Mouse (Mus musculus): Measurements from ENCODE around the gene Gsdma. TPM values are rescaled to one million over a fixed set of nuclear protein-coding genes. Genes with fewer than 3 reads are reported as not detected.
"Not testable (repeated sequence)": the region's sequence is repeated elsewhere in the genome, so short reads cannot be mapped to it uniquely, and the experiment has no call there.

Gsdma gene
- total RNA-seq, 4 experiments from 2014 or later, result 0.22 TPM; not detected in 3

DNA sequence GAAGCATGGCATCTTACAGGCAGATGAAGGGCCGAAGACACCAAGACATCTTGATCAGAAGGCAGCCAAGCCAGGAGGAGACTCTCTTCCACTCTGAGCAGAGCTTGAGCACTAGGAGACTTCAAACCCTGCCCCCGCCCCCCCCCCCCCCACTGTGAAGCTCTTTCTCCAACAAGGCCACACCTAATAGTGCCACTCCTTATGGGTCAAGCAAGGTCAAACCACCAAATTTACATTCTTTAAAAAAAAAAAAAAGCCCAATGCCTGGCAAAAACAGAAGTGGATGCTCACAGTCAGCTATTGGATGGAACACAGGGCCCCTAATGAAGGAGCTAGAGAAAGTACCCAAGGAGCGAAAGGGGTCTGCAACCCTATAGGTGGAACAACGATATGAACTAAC is 16.4 kb downstream of the Gsdma start:
- not testable (repeated sequence) for DNase-seq (ENCODE audit: low spot score in 2 of 2)

DNA sequence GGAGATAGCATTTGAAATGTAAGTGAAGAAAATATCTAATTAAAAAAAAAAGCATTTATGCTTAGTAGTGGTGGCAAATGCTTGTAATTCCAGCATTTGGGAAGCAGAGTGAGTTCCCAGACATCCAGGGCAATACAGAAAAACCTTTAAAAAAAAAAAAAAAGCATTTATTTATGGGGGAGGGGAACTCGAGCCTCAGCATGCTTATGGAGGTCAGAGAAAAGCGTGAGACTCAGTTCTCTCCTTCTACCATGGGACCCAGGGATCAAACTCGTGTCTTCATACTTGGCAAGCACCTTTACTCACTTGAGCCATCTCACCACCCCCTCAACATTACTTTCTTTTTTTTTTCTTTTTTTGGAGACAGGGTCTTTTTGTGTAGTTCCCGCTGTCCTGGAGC is 17.0 kb downstream of the Gsdma start:
- DNase-seq (ENCODE audit: low spot score in 2 of 2), result no peak

DNA sequence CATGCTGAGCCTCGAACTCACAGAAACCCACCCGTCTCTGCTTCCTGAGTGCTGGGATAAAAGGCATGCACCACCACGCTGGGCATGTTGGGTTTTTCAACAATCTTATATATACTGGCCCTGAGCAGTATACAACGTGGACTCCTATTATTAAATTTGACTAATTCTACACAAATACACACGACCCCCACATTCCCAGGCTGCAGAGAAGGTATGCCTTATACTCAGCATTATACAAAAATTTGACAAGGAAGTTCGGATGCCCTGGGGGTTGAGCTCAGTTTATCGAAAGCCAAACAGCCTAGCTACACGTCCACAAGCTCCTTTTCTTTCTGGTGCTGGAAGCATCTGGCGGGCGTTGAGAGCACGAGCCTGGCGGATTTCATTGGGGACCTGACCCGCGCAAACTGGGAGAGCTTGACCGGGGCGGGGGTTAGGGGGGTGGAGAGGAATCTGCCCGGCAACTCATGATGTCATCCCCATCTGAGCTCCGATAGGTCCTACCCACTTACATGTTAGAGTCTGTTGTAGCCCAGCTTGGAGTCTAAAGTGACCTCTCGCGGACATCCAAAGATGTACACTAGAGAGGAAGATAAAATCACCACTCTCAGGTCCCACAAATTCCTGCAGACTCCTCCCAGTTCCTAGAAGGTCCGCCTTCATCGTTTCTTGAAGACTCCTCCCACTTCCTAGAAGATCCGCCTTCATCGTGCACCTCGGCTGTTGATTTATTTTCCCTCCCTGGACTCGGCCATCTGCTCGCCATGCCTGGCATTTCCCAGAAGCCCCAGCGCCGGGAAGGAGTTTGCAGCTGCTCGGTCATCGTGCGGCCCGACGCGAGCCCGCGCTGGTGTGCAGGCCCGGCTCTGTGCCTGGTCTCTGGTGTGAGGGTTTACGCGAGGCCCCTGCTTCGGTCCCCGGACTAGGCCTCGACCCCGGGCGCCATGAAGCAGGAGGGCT is 17.9 kb downstream of the Gsdma start, which contains the start of gene Psmd3:
TSS of gene Psmd3 (plus strand) at position 769 of the 960 bp plus-strand sequence.
- peak; percentile 96 to 97 for DNase-seq (ENCODE audit: low spot score in 2 of 2)

DNA sequence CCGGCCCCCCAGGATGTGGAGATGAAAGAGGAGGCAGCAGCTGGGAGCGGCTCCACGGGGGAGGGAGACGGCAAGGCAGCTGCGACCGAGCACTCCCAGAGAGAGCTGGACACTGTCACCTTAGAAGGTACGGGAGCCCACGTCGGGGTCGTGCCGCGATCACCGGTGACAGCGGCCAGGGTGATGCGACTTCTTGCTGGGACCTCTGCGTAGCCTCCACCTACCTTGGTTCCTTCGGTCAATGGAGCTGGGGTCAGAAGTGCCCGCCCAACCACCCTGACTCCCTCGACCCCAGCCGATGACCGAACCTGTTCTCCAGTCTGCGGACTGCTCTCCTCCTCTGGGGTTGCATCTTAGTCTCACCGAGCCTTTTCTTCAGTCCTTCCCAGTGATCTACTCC is 18.7 kb downstream of the Gsdma start:
- no peak for DNase-seq (ENCODE audit: low spot score in 2 of 2)

DNA sequence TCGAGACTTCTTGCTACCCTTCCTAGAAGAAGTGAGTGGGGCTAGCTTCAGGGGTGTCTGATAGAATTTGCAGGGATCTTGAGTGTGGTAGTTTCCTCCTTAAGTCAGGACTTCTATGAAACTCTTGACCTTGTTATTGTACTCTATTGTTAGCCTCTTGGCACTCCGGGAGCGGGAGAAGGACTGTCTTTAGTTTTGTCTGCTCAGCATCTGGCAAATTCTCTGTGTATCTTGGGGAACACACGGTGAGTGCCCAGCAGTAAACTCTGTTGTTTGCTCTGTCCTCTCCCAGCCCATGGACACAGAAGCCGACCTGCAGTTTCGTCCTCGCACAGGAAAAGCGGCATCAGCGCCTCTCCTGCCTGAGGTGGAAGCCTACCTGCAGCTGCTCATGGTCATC is 21.5 kb downstream of the Gsdma start:
- DNase-seq (ENCODE audit: low spot score in 2 of 2), result no peak

DNA sequence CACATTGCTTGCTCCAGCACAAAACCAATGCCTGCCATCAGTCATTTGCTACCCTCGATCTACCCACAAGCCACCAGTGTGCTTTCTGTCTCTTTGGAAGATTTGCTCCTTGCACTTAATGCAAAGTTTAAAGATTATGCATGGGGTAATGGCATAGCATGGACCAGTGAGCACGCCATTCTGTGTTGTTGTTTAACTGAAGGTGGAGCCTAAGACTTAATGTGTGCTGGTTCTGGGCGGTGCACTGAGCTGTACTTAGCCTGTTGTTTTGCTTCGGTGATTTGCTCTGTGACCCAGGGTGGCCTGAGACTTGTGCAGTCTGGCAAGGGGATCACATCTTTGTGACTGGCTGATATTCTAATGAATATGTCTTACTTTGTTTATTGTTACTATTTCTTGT is 22.8 kb downstream of the Gsdma start:
- DNase-seq (ENCODE audit: low spot score in 2 of 2), result no peak

DNA sequence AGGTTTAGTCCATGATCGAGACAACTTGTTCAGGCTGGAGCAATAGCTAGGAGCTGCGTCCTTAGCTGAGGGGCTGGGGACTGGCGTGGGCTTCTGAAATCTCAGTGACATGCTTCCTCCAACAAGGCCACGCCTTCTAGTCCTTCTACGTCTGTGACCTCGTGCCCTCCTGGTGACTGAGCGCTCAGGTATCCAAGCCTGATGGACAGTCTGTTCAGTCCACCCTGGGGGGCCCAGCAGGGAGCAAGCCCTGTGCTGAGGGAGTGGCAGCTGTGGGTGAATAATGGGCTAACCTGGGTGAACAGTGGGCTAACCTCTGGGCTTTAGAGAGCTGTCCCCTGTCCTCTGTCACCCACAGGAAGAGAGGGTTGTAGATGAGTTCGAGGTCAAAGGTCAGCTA is 23.9 kb downstream of the Gsdma start:
- DNase-seq (ENCODE audit: low spot score in 2 of 2), result no peak

DNA sequence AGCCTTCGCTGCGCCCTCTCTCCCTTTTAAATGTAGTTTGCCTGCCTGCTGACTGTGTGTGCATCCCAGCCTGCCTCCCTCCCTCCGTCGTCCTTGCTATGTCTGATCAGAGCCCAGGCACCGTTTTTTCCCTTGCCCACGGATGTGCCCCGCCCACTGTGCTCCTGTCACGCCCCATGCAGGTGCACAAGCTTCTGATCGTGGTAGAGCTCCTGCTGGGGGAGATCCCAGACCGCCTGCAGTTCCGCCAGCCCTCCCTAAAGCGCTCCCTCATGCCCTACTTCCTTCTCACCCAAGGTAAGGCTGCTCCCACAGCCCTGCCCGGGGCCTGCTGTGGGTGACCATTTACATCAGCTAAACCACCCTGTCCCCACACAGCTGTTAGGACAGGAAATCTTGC is 29.1 kb downstream of the Gsdma start:
- DNase-seq (ENCODE audit: low spot score in 2 of 2), result no peak

DNA sequence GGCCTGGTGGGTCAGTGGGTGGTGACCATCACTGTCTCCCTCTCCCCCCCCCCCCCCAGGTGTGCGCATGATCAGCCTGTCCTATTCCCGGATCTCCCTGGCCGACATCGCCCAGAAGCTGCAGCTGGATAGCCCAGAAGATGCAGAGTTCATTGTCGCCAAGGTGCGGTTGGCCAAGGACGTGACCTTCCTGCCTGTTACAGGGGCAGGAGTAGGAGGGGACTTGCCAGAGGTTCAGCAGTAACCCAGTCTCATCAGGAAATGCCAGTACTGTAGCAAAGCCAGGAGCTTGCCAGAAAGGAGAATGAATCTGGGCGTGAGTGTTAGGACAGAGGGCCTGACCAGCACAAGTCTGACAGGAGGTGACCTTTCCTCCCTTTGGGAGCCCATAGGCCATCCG is 29.6 kb downstream of the Gsdma start:
- no peak for DNase-seq (ENCODE audit: low spot score in 2 of 2)

DNA sequence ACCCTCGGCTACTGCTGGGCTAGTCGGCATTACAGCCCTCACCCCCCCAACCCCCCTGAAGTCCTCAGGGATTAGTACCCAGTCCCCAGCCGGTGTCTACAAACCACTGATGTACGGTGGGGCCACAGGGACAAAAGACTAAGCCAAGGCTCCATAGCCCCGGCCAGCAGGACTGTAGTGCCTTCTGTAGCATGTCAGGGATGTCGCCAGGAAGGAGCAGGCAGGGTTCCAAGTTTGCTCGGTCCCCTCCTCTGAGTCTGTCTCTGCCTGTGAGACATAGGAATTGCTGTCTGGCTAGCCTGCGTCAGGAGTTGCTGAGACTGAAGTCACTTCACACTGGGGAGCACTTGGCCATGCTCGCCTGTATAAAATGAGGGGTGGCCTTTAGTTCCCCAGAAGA is 30.1 kb downstream of the Gsdma start:
- no peak for DNase-seq (ENCODE audit: low spot score in 2 of 2)

DNA sequence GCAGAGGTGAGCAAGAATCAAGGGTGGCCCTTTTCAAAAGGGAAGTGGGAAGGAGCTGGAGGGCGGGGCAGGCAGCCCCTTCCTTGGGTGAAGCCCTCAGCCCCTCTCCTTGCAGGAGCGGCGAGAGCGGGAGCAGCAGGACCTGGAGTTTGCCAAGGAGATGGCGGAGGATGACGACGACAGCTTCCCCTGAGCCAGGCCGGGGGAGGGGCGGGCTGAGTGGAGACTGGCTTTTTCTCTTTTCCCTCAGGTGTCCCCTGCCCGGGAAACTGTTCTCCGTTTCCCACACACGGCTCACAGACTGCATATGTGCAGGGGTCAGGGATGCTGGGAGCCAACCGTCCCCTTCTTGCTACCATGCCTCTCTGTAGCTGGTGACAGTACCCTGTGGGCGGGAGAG is 31.3 kb downstream of the Gsdma start:
- no peak for DNase-seq (ENCODE audit: low spot score in 2 of 2)

DNA sequence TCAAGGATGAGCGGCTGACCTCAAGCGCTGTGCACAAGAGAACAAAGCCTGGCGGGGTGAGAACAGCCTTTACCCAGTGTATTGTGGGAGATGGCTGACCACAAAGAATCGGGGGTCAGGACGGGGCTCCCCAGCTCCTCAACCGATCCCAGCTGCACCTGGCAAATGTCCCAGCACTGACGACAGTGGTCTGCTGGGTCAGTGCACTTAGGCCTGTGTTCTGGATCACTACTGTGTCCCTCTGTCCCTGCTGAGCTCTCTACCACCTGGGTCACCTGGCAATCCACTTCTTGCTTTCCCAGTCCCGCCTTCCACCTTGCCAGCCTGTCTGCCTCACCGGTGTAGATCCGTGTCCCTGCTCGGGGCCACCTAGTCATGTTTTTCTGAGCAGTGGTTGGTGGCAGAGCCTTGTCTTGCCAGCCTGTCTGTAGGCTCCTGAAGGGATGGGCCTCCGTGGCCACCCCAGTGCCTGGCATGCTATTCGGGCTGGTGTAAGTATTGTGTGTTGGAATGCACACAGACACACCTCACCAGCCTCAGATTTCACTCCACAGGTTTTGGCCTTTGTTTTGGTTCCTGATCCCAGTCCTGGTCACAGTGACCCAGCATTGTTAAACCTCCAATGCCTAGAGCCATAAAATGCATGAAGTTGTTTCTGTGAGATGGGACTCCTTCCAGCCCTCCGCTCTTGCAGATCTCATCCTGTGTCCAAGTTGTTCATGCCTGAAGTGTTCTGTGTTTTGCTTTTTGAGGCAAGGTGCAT is 32.5 kb downstream of the Gsdma start:
- no peak for DNase-seq (ENCODE audit: low spot score in 2 of 2)

DNA sequence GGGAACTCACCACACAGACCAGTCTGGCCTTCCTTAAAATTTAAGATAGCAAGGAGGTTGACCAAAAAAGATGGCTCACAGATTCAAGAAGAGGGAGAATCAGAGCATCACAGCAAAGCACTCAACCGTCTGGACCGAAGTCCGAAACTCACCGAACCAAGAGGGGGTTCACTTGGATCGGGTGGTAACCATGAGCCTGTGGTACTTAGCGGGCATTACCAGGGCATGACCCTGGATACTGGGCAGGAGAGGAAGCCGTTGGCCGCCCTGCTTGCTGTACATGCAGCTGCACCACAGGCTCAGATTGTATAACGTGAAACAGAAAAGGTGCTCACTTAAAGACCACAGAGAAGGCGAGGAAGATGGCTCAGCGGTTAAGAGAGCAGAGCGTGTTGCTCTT is 33.1 kb downstream of the Gsdma start:
- no peak for DNase-seq (ENCODE audit: low spot score in 2 of 2)

DNA sequence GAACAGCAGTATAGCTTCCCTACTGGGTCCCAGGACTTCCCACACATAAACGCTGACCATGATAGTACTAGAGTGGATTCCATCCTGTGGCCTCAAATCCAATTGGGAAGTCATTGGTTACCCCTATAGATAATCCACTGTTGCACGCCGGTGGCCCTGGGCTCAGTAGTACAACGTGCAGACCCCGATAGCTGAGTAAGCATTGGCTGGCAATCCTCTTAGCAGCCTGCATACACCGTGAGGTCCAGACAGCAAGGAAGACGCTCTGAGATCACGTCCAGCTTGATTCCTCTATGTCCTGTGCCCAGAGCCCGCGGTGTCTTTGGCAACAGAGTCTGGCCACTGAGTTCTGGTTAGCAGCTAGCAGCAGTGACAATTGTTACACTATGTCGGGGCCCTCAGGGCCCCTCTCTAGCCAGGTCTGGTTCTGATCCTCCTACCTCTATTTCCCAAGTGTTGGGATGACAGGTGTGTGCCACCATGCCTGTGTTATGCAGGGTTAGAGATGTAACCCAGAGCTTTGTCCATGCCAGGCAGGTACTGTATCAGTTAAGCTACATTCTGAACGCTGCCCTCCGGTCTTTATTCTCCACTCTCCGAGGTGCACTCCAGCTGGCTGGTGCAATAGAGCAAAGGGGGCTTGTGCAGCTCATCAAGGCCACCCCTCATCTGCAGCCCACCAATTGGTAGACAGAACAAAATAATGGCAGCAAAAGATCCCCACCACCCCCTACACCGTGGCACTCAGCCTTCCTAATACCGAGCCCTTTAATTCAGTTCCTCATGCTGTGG is 34.9 kb downstream of the Gsdma start:
- DNase-seq (ENCODE audit: low spot score in 2 of 2), result no peak

DNA sequence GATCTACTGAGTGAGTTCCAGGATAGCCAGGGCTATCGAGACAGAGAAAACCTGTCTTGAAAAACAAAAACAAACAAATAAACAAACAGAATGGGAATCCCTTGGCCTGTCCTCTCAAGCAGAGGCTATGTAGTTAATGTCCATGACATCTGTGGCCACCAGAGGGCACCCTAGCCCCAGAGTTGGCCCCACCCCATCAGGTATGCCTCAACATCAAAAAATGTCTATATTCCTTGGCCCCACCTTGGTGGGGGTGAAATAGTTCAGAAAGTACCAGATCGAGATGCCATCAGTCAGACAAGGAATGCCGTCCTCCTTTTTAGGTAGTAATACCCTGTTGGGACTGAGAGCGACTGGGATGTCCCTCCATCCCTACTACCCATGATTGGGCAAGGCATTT is 35.8 kb downstream of the Gsdma start:
- peak in 1 of 2 experiments; percentile 79 for DNase-seq (ENCODE audit: low spot score in 2 of 2)

DNA sequence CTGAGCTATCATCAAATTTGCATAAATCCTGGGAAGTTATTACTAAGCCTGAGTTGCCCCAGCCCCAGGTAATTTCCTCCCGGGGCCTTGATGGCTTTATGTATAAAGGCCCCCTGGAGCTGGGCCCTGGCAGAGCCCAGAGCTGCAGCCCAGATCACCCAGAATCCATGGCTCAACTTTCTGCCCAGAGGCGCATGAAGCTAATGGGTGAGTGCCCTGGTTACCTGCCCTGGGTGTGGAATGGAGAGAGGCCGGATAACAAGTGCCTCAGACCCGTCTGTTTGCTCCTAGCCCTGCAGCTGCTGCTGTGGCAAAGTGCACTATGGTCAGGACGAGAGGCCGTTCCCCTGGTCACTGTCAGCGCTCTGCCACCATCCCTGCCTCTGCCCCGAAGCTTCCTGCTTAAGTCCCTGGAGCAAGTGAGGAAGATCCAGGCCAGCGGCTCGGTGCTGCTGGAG is 37.1 kb downstream of the Gsdma start, which contains the start of gene Csf3:
TSS of gene Csf3 (plus strand) at position 51 of the 458 bp plus-strand sequence.
- DNase-seq (ENCODE audit: low spot score in 2 of 2), result no peak

DNA sequence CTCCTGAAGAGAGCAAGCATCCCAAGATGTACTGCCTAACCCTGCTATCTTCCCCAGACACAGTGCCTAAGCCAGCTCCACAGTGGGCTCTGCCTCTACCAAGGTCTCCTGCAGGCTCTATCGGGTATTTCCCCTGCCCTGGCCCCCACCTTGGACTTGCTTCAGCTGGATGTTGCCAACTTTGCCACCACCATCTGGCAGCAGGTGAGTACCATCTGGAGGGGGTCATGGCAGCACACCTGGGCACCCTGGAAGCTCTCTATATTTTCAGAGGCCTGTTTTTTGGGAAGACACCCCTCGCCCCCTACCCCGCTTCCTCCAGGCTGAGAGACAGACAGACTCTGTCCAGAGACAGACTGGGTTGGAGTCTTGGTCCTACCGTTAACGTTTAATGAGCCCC is 38.2 kb downstream of the Gsdma start:
- DNase-seq (ENCODE audit: low spot score in 2 of 2), result no peak

DNA sequence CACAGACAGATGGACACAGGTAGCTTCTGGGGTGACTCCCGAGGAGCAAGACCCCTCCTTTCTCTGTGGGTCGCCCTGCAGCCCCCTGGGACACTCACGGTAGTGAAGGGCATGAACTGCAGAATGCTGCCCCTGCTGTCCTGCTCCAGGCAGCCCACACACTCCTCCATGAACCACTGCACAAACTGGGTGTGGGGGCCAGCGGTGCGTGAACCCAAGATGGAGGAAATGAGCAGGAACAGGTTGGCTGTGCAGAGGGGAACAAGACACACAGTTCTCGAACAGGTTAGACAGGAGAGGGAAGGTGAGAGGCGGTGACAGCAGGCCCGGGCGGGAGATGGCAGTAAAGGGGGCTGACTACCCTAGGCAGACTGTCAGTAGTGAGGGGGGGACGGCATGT is 40.9 kb downstream of the Gsdma start:
- no peak for DNase-seq (ENCODE audit: low spot score in 2 of 2)

DNA sequence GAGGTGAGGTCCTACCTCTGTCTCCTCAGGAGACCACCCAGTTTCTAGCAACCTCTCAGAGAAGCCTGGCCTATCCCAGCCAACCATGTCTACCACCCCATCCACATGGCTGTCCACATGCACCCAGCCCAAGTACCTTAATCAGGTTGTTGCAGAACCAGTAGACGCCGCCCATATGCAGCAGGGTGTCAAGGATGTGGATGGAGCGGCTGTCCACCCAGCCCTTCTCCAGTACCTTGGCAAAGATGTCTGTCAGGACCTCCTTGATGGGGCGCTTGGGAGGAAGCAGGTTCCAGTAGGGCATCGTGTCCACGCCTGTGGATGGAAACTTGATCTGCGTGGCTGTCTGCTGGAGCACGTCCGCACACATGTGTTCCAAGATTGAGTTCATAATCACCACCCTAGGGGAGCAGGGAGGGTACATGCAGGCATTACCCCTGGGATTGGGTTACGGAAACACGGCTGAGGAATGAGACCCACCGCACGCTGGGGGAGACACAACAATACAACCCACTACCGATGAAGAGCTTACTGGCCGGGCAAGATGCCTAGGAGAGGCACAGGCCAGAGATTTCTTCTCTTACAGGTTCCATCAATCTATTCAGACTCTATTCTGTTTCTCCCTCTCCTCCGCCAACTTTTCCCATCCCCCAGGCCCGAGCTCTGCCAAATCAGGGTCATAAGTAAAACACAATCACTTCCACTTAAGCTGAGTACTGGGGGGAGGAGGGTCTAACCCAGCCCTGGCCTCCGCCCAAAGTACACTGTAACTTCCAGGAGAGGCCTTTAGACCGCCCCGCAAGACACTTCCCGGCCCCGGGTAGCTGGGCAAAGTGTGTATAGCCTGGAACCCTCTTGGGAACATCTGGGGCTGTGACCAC is 43.5 kb downstream of the Gsdma start:
- DNase-seq (ENCODE audit: low spot score in 2 of 2), result no peak

DNA sequence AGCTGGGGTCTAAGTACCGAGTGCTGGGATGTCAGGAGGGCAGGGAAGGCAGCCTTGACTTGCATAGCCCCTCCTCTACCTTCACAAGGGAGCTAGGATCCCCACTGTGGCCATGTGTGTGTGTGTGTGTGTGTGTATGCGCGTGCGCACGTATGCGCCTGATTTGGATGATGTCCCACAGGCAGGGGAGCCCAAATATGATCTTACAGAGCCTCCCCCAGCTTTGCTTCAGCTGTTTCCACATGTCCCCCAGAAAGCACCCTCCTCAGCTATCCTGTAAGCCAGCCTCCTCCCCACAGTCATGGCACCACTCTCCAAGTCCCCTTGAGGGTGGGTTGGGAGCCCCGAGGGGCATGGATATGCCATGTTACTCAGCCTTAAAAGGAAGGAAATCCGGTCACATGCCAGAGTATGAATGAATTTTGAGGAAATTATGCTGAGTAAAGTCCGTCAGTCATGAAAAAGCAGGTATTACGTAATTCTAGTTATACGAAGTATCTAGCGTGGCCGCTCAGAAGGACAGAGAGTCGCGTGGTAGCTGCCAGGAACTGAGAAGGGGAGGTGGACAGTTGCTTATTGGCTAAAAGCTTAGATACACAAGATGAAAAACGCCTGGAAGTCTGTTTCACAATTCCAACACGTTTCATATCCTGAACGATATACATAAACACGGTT is 44.3 kb downstream of the Gsdma start:
- no peak for DNase-seq (ENCODE audit: low spot score in 2 of 2)
